Mouse (Mus musculus): Measurements from ENCODE around the gene St3gal6.

GRCm38 (mm10) chr16:58533254-58533653 lies 9.2 kb upstream of the St3gal6 start:
- no peak for TF ChIP-seq CTCF (IDR thresholded peaks at IDR 0.05; ENCODE audit: borderline replicate concordance, extremely low read depth, insufficient read depth, insufficient read length)
- no peak for TF ChIP-seq POLR2A (IDR thresholded peaks at IDR 0.05; ENCODE audit: borderline replicate concordance, extremely low read depth, insufficient read depth, insufficient read length, poor library complexity, severe bottlenecking)
